Mouse (Mus musculus) heart, embryonic 16.5 days (tissue): ENCODE results near the gene Olfr781. TPM values are rescaled to one million over a fixed set of nuclear protein-coding genes. Genes with fewer than 3 reads are reported as not detected.

Experiments used
- polyA plus RNA-seq: library from polyadenylated mRNA; unstranded; fragments of >200 nt; fragmentation: Nextera tagmentation; extraction: Ambion mirVana; gene quantifications from 2 replicates; pipeline ENCODE4 v1.2.1, GENCODE M21; 2015

Gene Olfr781
- polyA plus RNA-seq, 1 experiment from 2014 or later, result not detected

Other genes starting within 250 kb of the Olfr781 start
- not detected in 2 replicates for gene Olfr767, start 245.9 kb upstream of the Olfr781 start, polyA plus RNA-seq
- not detected in 2 replicates for gene Olfr768, start 229.5 kb upstream of the Olfr781 start, polyA plus RNA-seq
- gene Olfr769, start 211.0 kb upstream of the Olfr781 start, polyA plus RNA-seq, result not detected in 2 replicates
- gene Olfr770, start 189.9 kb upstream of the Olfr781 start, polyA plus RNA-seq, result not detected in 2 replicates
- not detected in 2 replicates for gene Olfr771, start 164.1 kb upstream of the Olfr781 start, polyA plus RNA-seq
- not detected in 2 replicates for gene Olfr772, start 150.9 kb upstream of the Olfr781 start, polyA plus RNA-seq
- gene Olfr773, start 141.4 kb upstream of the Olfr781 start, polyA plus RNA-seq, result not detected in 2 replicates
- gene Olfr774, start 92.7 kb upstream of the Olfr781 start, polyA plus RNA-seq, result not detected in 2 replicates
- gene Olfr775, start 80.4 kb upstream of the Olfr781 start, polyA plus RNA-seq, result not detected in 2 replicates
- gene Olfr776, start 69.7 kb upstream of the Olfr781 start, polyA plus RNA-seq, result not detected in 2 replicates
- gene Olfr777, start 57.4 kb upstream of the Olfr781 start, polyA plus RNA-seq, result not detected in 2 replicates
- gene Olfr780, start 10.7 kb upstream of the Olfr781 start, polyA plus RNA-seq, result not detected in 2 replicates
- gene Olfr782, start 20.0 kb downstream of the Olfr781 start, polyA plus RNA-seq, result not detected in 2 replicates
- gene Olfr784, start 55.2 kb downstream of the Olfr781 start, polyA plus RNA-seq, result 0.05 TPM in 1 of 2 replicates, not detected in the other
- gene Olfr785, start 76.6 kb downstream of the Olfr781 start, polyA plus RNA-seq, result not detected in 2 replicates
- gene Olfr786, start 98.5 kb downstream of the Olfr781 start, polyA plus RNA-seq, result not detected in 2 replicates
- gene Olfr787, start 133.0 kb downstream of the Olfr781 start, polyA plus RNA-seq, result not detected in 2 replicates
- gene Olfr788, start 142.1 kb downstream of the Olfr781 start, polyA plus RNA-seq, result not detected in 2 replicates
- not detected in 2 replicates for gene Olfr789, start 155.9 kb downstream of the Olfr781 start, polyA plus RNA-seq
- not detected in 2 replicates for gene Olfr790, start 169.6 kb downstream of the Olfr781 start, polyA plus RNA-seq
- gene Olfr791, start 192.9 kb downstream of the Olfr781 start, polyA plus RNA-seq, result not detected in 2 replicates
- gene Olfr792, start 210.3 kb downstream of the Olfr781 start, polyA plus RNA-seq, result not detected in 2 replicates
- gene Olfr794, start 238.8 kb downstream of the Olfr781 start, polyA plus RNA-seq, result not detected in 2 replicates